Mouse (Mus musculus) frontal cortex, postnatal 10 days (tissue): Measurements from ENCODE around the gene Mat1a.

ENCODE experiments used
- DNase-seq, 2 experiments: peaks; one replicate each; pipeline ENCODE4 v3.0.0; 2022; ENCODE audit warnings: low spot score in 2 of 2, mixed read lengths in 1 of 2

Gene Mat1a

GRCm38 (mm10) chr14:41104853-41105444, at the start of gene Mat1a:
Gene Mat1a, plus strand, starts transcription at chr14:41105035.
- no peak for DNase-seq

GRCm38 (mm10) chr14:41065168-41065567, 39.7 kb upstream of the Mat1a start:
- DNase-seq = no peak

GRCm38 (mm10) chr14:41066416-41066815, 38.4 kb upstream of the Mat1a start:
- no peak for DNase-seq

- no peak for DNase-seq
These were observed 35.7 kb upstream of the Mat1a start, which contains the start of gene Dydc2 for GRCm38 (mm10) chr14:41069108-41069507. Gene Dydc2, minus strand, starts transcription at chr14:41069208.

GRCm38 (mm10) chr14:41070343-41070742, 34.5 kb upstream of the Mat1a start:
- no peak for DNase-seq

GRCm38 (mm10) chr14:41072229-41072943, 32.4 kb upstream of the Mat1a start, which contains the start of gene Dydc1:
Gene Dydc1, plus strand, starts transcription at chr14:41072911.
- DNase-seq = peak; percentile 71 to 80

- DNase-seq = no peak
These were observed 31.9 kb upstream of the Mat1a start for GRCm38 (mm10) chr14:41072944-41073275.

- DNase-seq = no peak
These were observed 22.4 kb upstream of the Mat1a start for GRCm38 (mm10) chr14:41082408-41082807.

- no peak for DNase-seq
These were observed 17.3 kb upstream of the Mat1a start for GRCm38 (mm10) chr14:41087509-41087908.

- no peak for DNase-seq
These were observed 14.1 kb upstream of the Mat1a start for GRCm38 (mm10) chr14:41090777-41091176.

- DNase-seq = no peak
These were observed 10.7 kb upstream of the Mat1a start for GRCm38 (mm10) chr14:41094114-41094513.

- DNase-seq = no peak
These were observed 8.5 kb upstream of the Mat1a start for GRCm38 (mm10) chr14:41096296-41096860.

- DNase-seq = no peak
These were observed 6.1 kb upstream of the Mat1a start for GRCm38 (mm10) chr14:41098726-41099125.

- no peak for DNase-seq
These were observed 4.1 kb upstream of the Mat1a start for GRCm38 (mm10) chr14:41100712-41101111.

- no peak for DNase-seq
These were observed 3.6 kb upstream of the Mat1a start for GRCm38 (mm10) chr14:41101242-41101641.

GRCm38 (mm10) chr14:41102269-41102668, 2.6 kb upstream of the Mat1a start:
- no peak for DNase-seq

- no peak for DNase-seq
These were observed 6.3 kb downstream of the Mat1a start for GRCm38 (mm10) chr14:41111031-41111668.

- DNase-seq = no peak
These were observed 8.1 kb downstream of the Mat1a start for GRCm38 (mm10) chr14:41112944-41113343.

- DNase-seq = no peak
These were observed 11.4 kb downstream of the Mat1a start for GRCm38 (mm10) chr14:41116271-41116670.

GRCm38 (mm10) chr14:41124683-41125082, 19.8 kb downstream of the Mat1a start:
- no peak for DNase-seq

- DNase-seq = peak in 1 of 2 experiments; percentile 27
These were observed 23.2 kb downstream of the Mat1a start for GRCm38 (mm10) chr14:41127997-41128396.

- DNase-seq = no peak
These were observed 26.7 kb downstream of the Mat1a start, which contains the start of gene Sftpa1 for GRCm38 (mm10) chr14:41131540-41131939. Gene Sftpa1, plus strand, starts transcription at chr14:41131782.
